Mouse (Mus musculus): ENCODE measurements around the gene Dcxr. TPM values are rescaled to one million over a fixed set of nuclear protein-coding genes. Genes with fewer than 3 reads are reported as not detected.
"Not testable (repeated sequence)": the region's sequence is repeated elsewhere in the genome, so short reads cannot be mapped to it uniquely, and the experiment has no call there.

The Dcxr gene
- total RNA-seq, 2 experiments from 2014 or later: 4.8 to 5.3 TPM

GRCm38 (mm10) chr11:120675875-120676274 lies 51.2 kb downstream of the Dcxr start:
- DNase-seq (ENCODE audit: low spot score in 2 of 2): not testable (repeated sequence)

Other genes with a start within 250 kb of the Dcxr start
- 100 to 1,000 TPM; 116 to 122 TPM for gene Mrpl12, start 242.7 kb downstream of the Dcxr start, total RNA-seq (2021)
- 10 to 100 TPM; 19.6 to 20.0 TPM for gene Slc25a10, start 235.4 kb downstream of the Dcxr start, total RNA-seq (2021)
- gene Gcgr, start 196.6 kb downstream of the Dcxr start, total RNA-seq (2021): under 1 TPM in 1 of 2 experiments, not detected in 1; 0.26 TPM
- gene Mcrip1, start 177.6 kb downstream of the Dcxr start, total RNA-seq (2021): 10 to 100 TPM; 74.0 to 81.3 TPM
- 10 to 100 TPM; 80.7 to 99.3 TPM for gene Ppp1r27, start 176.1 kb downstream of the Dcxr start, total RNA-seq (2021)
- gene P4hb, start 154.0 kb downstream of the Dcxr start, total RNA-seq (2021): 100 to 1,000 TPM; 527 to 538 TPM
- 100 to 1,000 TPM; 278 to 300 TPM for gene Arhgdia, start 145.7 kb downstream of the Dcxr start, total RNA-seq (2021)
- 100 to 1,000 TPM; 112 to 113 TPM for gene Alyref, start 128.9 kb downstream of the Dcxr start, total RNA-seq (2021)
- 10 to 100 TPM; 72.5 to 86.2 TPM for gene Anapc11, start 128.9 kb downstream of the Dcxr start, total RNA-seq (2021)
- gene Npb, start 118.8 kb downstream of the Dcxr start, total RNA-seq (2021): 1 to 10 TPM in 1 of 2 experiments, not detected in 1; 1.3 TPM
- 10 to 100 TPM; 36.6 to 41.4 TPM for gene Pcyt2, start 109.3 kb downstream of the Dcxr start, total RNA-seq (2021)
- 10 to 100 TPM; 12.2 to 12.6 TPM for gene Sirt7, start 102.0 kb downstream of the Dcxr start, total RNA-seq (2021)
- 10 to 100 TPM; 36.7 to 42.6 TPM for gene Mafg, start 93.7 kb downstream of the Dcxr start, total RNA-seq (2021)
- gene Pycr1, start 83.5 kb downstream of the Dcxr start, total RNA-seq (2021): 10 to 100 TPM; 27.6 to 29.0 TPM
- 10 to 100 TPM; 81.2 to 83.4 TPM for gene Myadml2, start 79.1 kb downstream of the Dcxr start, total RNA-seq (2021)
- gene Notum, start 66.1 kb downstream of the Dcxr start, total RNA-seq (2021): 1 to 10 TPM; 1.2 to 1.7 TPM
- gene Aspscr1, start 54.3 kb downstream of the Dcxr start, total RNA-seq (2021): 10 to 100 TPM; 48.6 to 55.3 TPM
- 10 to 100 TPM; 33.7 to 48.7 TPM for gene Cenpx, start 13.5 kb downstream of the Dcxr start, total RNA-seq (2021)
- gene Lrrc45, start 13.4 kb downstream of the Dcxr start, total RNA-seq (2021): 10 to 100 TPM; 16.0 to 21.0 TPM
- gene Rac3, start 5.8 kb downstream of the Dcxr start, total RNA-seq (2021): 1 to 10 TPM; 2.5 to 4.8 TPM
- 10 to 100 TPM in 1 of 2 experiments, 1 to 10 TPM in 1; 9.5 to 10.4 TPM for gene Cbr2, start 4.8 kb upstream of the Dcxr start, total RNA-seq (2021)
- gene Hmga1b, start 35.5 kb upstream of the Dcxr start, total RNA-seq (2021): 10 to 100 TPM; 26.7 to 27.1 TPM
- gene Rfng, start 56.9 kb upstream of the Dcxr start, total RNA-seq (2021): 10 to 100 TPM in 1 of 2 experiments, 1 to 10 TPM in 1; 8.3 to 10.9 TPM
- 10 to 100 TPM; 67.1 to 70.9 TPM for gene Gps1, start 57.0 kb upstream of the Dcxr start, total RNA-seq (2021)
- 10 to 100 TPM; 37.8 TPM for gene Dus1l, start 69.1 kb upstream of the Dcxr start, total RNA-seq (2021)
- 10 to 100 TPM; 48.6 to 49.9 TPM for gene Fasn, start 97.3 kb upstream of the Dcxr start, total RNA-seq (2021)
- gene Ccdc57, start 205.6 kb upstream of the Dcxr start, total RNA-seq (2021): 1 to 10 TPM; 6.2 TPM
- gene Slc16a3, start 221.2 kb upstream of the Dcxr start, total RNA-seq (2021): 100 to 1,000 TPM; 151 to 160 TPM

All from gastrocnemius, postnatal 4 days (tissue).